Mouse (Mus musculus) CH12.LX (cell line): ENCODE data around the gene Alkbh2.

Experiments
- CTCF ChIP-seq, 2 experiments: IDR thresholded peaks in 1 of 2; conservative IDR thresholded peaks in 1 of 2; 2 replicates each; pipeline ENCODE4 v1.5.1; 2011 to 2012; ENCODE audit warnings: low read depth in 2 of 2, low read length in 2 of 2, improper control_type of control experiment in 1 of 2, inconsistent platforms in 1 of 2, mild to moderate bottlenecking in 1 of 2, moderate library complexity in 1 of 2
- EP300 ChIP-seq: IDR thresholded peaks from 2 replicates; pipeline ENCODE4 v1.6.1; 2011; ENCODE audit warnings: low read length, improper control_type of control experiment
- MXI1 ChIP-seq: IDR thresholded peaks from 2 replicates; pipeline ENCODE4 v1.6.1; 2011; ENCODE audit warnings: mild to moderate bottlenecking, low read depth, low read length, improper control_type of control experiment
- NRF1 ChIP-seq: IDR thresholded peaks from 2 replicates; pipeline ENCODE4 v1.6.1; 2014; ENCODE audit warnings: low read depth, mild to moderate bottlenecking, inconsistent platforms, low read length, improper control_type of control experiment, moderate library complexity
- POLR2A ChIP-seq: IDR thresholded peaks from 2 replicates; pipeline ENCODE4 v1.6.1; 2011; ENCODE audit warnings: low read depth, mild to moderate bottlenecking, improper control_type of control experiment, low read length
- TBP ChIP-seq: conservative IDR thresholded peaks from 2 replicates; pipeline ENCODE4 v1.6.1; 2011; ENCODE audit warnings: low read depth, low read length, improper control_type of control experiment
- ZC3H11A ChIP-seq: IDR thresholded peaks from 2 replicates; pipeline ENCODE4 v1.6.1; 2012; ENCODE audit warnings: low read depth, mild to moderate bottlenecking, inconsistent platforms, low read length, improper control_type of control experiment

GRCm38 (mm10) chr5:114090421-114091013, 37.5 kb downstream of the Alkbh2 start:
- no peak for TF ChIP-seq MXI1
- TF ChIP-seq CTCF (conservative IDR thresholded peaks at IDR 0.05 in 1 of 2, IDR thresholded peaks at IDR 0.05 in 1 of 2; ENCODE audit: low read depth in 2 of 2, low read length in 2 of 2): no peak
- no peak for TF ChIP-seq POLR2A
- no peak for TF ChIP-seq TBP
- no peak for TF ChIP-seq ZC3H11A
- TF ChIP-seq EP300: no peak
- TF ChIP-seq NRF1: no peak
